Mouse (Mus musculus): ENCODE data around the gene Defa25. TPM values are rescaled to one million over a fixed set of nuclear protein-coding genes. Genes with fewer than 3 reads are reported as not detected.
"Not testable (repeated sequence)": the region's sequence is repeated elsewhere in the genome, so short reads cannot be mapped to it uniquely, and the experiment has no call there.

Gene Defa25
- total RNA-seq (2021): not detected
- long read RNA-seq, experiment 1: 0 reads
- long read RNA-seq, experiment 2: 0 reads

DNA sequence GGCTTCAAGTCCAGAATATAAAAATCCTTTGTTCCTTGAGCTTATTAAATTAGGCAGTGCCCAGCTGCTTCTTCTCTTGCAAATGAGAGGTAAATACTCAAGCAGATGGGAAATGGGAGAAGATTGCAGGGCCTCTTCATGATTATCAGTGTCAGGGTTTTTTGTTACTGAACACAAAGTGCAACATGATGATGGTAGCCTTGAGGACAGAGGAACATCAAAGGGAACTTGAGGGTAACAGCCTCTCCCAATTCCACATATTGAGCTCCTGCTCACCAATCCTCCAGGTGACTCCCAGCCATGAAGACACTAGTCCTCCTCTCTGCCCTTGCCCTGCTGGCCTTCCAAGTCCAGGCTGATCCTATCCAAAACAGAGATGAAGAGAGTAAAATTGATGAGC, at the start of gene Defa25:
Gene Defa25, plus strand, starts transcription at position 301 of the 400 bp plus-strand sequence.
- DNase-seq (ENCODE audit: low spot score in 2 of 2): not testable (repeated sequence)

DNA sequence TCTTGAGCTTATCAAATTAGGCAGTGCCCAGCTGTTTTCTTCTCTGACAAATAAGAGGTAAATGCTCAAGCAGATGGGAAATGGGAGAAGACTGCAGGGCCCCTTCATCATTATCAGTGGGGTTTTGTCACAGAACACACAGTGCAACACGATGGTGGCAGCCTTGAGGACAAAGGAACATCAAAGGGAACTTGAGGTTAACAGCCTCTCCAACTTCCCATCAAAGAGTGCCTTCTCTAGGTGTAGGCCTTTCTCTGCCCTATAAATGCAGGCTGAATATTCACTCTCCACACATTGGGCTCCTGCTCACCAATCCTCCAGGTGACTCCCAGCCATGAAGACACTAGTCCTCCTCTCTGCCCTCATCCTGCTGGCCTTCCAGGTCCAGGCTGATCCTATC, 29.5 kb upstream of the Defa25 start, which contains the start of gene Defa23:
Gene Defa23, plus strand, starts transcription at position 301 of the 400 bp plus-strand sequence.
- not testable (repeated sequence) for DNase-seq (ENCODE audit: low spot score in 2 of 2)

- not testable (repeated sequence) for DNase-seq (ENCODE audit: low spot score in 2 of 2)
These were observed 19.5 kb upstream of the Defa25 start, which contains the start of gene Defa35 for GRCm38 (mm10) chr8:21064738-21065137. Gene Defa35 (plus strand): TSS chr8:21065038.

- DNase-seq (ENCODE audit: low spot score in 2 of 2): peak in 1 of 2 experiments; percentile 2
These were observed 8.9 kb downstream of the Defa25 start for GRCm38 (mm10) chr8:21093106-21093505.

- not testable (repeated sequence) for DNase-seq (ENCODE audit: low spot score in 2 of 2)
These were observed 11.7 kb downstream of the Defa25 start, which contains the start of gene Gm14851 for GRCm38 (mm10) chr8:21095950-21096349. Gene Gm14851 (minus strand): TSS chr8:21096050.

- not testable (repeated sequence) for DNase-seq (ENCODE audit: low spot score in 2 of 2)
These were observed 50.1 kb downstream of the Defa25 start, which contains the start of gene Defa30 for GRCm38 (mm10) chr8:21134342-21134741. Gene Defa30 (plus strand): TSS chr8:21134642.

Other genes with a start within 250 kb of the Defa25 start
- gene Defb33, start 191.8 kb upstream of the Defa25 start, total RNA-seq (2021): not detected
- gene Gm15056, start 181.8 kb upstream of the Defa25 start, total RNA-seq (2021): not detected
- gene Gm6040, start 162.4 kb upstream of the Defa25 start, total RNA-seq (2021): not detected
- gene AY761185, start 139.7 kb upstream of the Defa25 start, total RNA-seq (2021): not detected
- not detected for gene Defa21, start 58.9 kb upstream of the Defa25 start, total RNA-seq (2021)
- gene Defa23, start 29.4 kb upstream of the Defa25 start, total RNA-seq (2021): not detected
- gene Defa35, start 19.4 kb upstream of the Defa25 start, total RNA-seq (2021): not detected
- not detected for gene Gm14851, start 11.6 kb downstream of the Defa25 start, total RNA-seq (2021)
- not detected for gene Defa30, start 50.2 kb downstream of the Defa25 start, total RNA-seq (2021)
- not detected for gene Defa22, start 77.8 kb downstream of the Defa25 start, total RNA-seq (2021)
- not detected for gene Defa31, start 107.2 kb downstream of the Defa25 start, total RNA-seq (2021)
- not detected for gene Gm15293, start 117.1 kb downstream of the Defa25 start, total RNA-seq (2021)
- not detected for gene Gm15292, start 165.3 kb downstream of the Defa25 start, total RNA-seq (2021)
- not detected for gene Defa27, start 231.1 kb downstream of the Defa25 start, total RNA-seq (2021)
- gene Defa29, start 242.6 kb downstream of the Defa25 start, total RNA-seq (2021): not detected

Measured in adrenal gland, postnatal 4 days (tissue).